Mouse (Mus musculus) heart, adult 18-20 months (tissue): ENCODE measurements at regions not wholly inside any gene's neighbourhood (a gene's known extent, or its start where the extent isn't known, plus 50 kb on each side); places are given as distances from the start of the nearest gene placed in this dataset.
"Not testable (repeated sequence)": the region's sequence is repeated elsewhere in the genome, so short reads cannot be mapped to it uniquely, and the experiment has no call there.

Source experiments
- DNase-seq, 2 experiments: peaks; one replicate each; pipeline ENCODE4 v3.0.0; 2021 to 2022; ENCODE audit warnings: mixed read lengths in 1 of 2

- DNase-seq: no peak
These were observed 100.7 kb downstream of the H2al2a start for GRCm38 (mm10) chr2:17896036-17896435.

- DNase-seq: not testable (repeated sequence)
These were observed 104.1 kb downstream of the H2al2a start for GRCm38 (mm10) chr2:17892661-17893060.

GRCm38 (mm10) chr2:17887699-17888098 lies 109.1 kb downstream of the H2al2a start:
- peak in 1 of 2 experiments; percentile 14 for DNase-seq

- no peak for DNase-seq
These were observed 114.4 kb downstream of the H2al2a start for GRCm38 (mm10) chr2:17882389-17882788.

- peak; percentile 21 to 42 for DNase-seq
These were observed 115.7 kb downstream of the H2al2a start for GRCm38 (mm10) chr2:17880800-17881717.

GRCm38 (mm10) chr2:17877901-17878300 lies 118.9 kb downstream of the H2al2a start:
- DNase-seq: no peak

- no peak for DNase-seq
These were observed 119.8 kb downstream of the H2al2a start for GRCm38 (mm10) chr2:17876942-17877341.

- DNase-seq: no peak
These were observed 120.6 kb downstream of the H2al2a start for GRCm38 (mm10) chr2:17876155-17876554.

- no peak for DNase-seq
These were observed 126.2 kb downstream of the H2al2a start for GRCm38 (mm10) chr2:17870562-17870961.

- no peak for DNase-seq
These were observed 128.6 kb downstream of the H2al2a start for GRCm38 (mm10) chr2:17868145-17868544.

- no peak for DNase-seq
These were observed 129.4 kb downstream of the H2al2a start for GRCm38 (mm10) chr2:17867341-17867740.

GRCm38 (mm10) chr2:17861765-17862495 lies 130.7 kb upstream of the Nebl start:
- no peak for DNase-seq

- no peak for DNase-seq
These were observed 129.8 kb upstream of the Nebl start for GRCm38 (mm10) chr2:17860922-17861559.

- DNase-seq: no peak
These were observed 128.0 kb upstream of the Nebl start for GRCm38 (mm10) chr2:17859234-17859633.

- peak; percentile 18 to 29 for DNase-seq
These were observed 127.1 kb upstream of the Nebl start for GRCm38 (mm10) chr2:17858326-17858725.

GRCm38 (mm10) chr2:17855566-17856264 lies 124.5 kb upstream of the Nebl start:
- DNase-seq: no peak

- no peak for DNase-seq
These were observed 122.8 kb upstream of the Nebl start for GRCm38 (mm10) chr2:17854088-17854487.

- DNase-seq: no peak
These were observed 122.3 kb upstream of the Nebl start for GRCm38 (mm10) chr2:17853500-17854011.

GRCm38 (mm10) chr2:17852740-17853499 lies 121.7 kb upstream of the Nebl start:
- DNase-seq: no peak

GRCm38 (mm10) chr2:17850741-17851140 lies 119.5 kb upstream of the Nebl start:
- DNase-seq: no peak

GRCm38 (mm10) chr2:17849267-17849666 lies 118.0 kb upstream of the Nebl start:
- DNase-seq: peak in 1 of 2 experiments; percentile 45
